Mouse (Mus musculus) kidney, embryonic 16.5 days (tissue): ENCODE results near the gene Atp2c2. TPM values are rescaled to one million over a fixed set of nuclear protein-coding genes. Genes with fewer than 3 reads are reported as not detected.
A peak's percentile ranks its signal among the peaks of the same experiment; 100 is the strongest.

Experiments
- ATAC-seq: fragments of 200-750 bp; cut with Nextera tagmentation; 2 replicates; pipeline ENCODE4 v1.8.0; 2017; ENCODE audit warnings: moderate TSS enrichment; ENCODE audit not compliant: low FRiP score, low TSS enrichment
- H3K27ac ChIP-seq: fragments of 300-500 bp; sonication (generic); 2 replicates; pipeline ENCODE4 v1.5.1; 2014; ENCODE audit warnings: low read length
- H3K27me3 ChIP-seq: fragments of 300-500 bp; sonication (generic); 2 replicates; pipeline ENCODE4 v1.6.1; 2014; ENCODE audit warnings: low read length, control low read depth, mixed read lengths; ENCODE audit not compliant: insufficient read depth
- H3K36me3 ChIP-seq: fragments of 300-500 bp; sonication (generic); 2 replicates; pipeline ENCODE4 v1.6.1; 2014; ENCODE audit warnings: low read length, control low read depth, mixed read lengths; ENCODE audit not compliant: insufficient read depth
- H3K4me1 ChIP-seq: fragments of 300-500 bp; sonication (generic); 2 replicates; pipeline ENCODE4 v1.6.1; 2014; ENCODE audit warnings: low read length, control low read depth, mixed read lengths; ENCODE audit not compliant: insufficient read depth
- H3K4me2 ChIP-seq: fragments of 300-500 bp; sonication (generic); replicated peaks from 2 replicates; pipeline ENCODE4 v1.6.1; 2014; ENCODE audit warnings: low read depth, low read length
- H3K4me3 ChIP-seq: fragments of 300-500 bp; sonication (generic); 2 replicates; pipeline ENCODE4 v1.5.1; 2014; ENCODE audit warnings: mild to moderate bottlenecking, low read length
- H3K9ac ChIP-seq: fragments of 300-500 bp; sonication (generic); replicated peaks from 2 replicates; pipeline ENCODE4 v1.6.1; 2014; ENCODE audit warnings: low read length
- H3K9me3 ChIP-seq: fragments of 300-500 bp; sonication (generic); 2 replicates; pipeline ENCODE4 v1.6.1; 2016; ENCODE audit warnings: low read length, control low read depth
- WGBS: fragments of 180-500 bp; shearing (Covaris S2); extraction: QIAGEN DNeasy Blood & Tissue Kit; methylation state at CpG from one replicate; pipeline ENCODE4 v1.1.7; 2014; 5-methylcytosine and 5-hydroxymethylcytosine counted together
- polyA plus RNA-seq: library from polyadenylated mRNA; unstranded; fragments of >200 nt; fragmentation: Nextera tagmentation; extraction: Ambion mirVana; gene quantifications from 2 replicates; pipeline ENCODE4 v1.2.1, GENCODE M21; 2015

Gene Atp2c2
- polyA plus RNA-seq, 1 experiment from 2014 or later, result 1.9 TPM

DNA sequence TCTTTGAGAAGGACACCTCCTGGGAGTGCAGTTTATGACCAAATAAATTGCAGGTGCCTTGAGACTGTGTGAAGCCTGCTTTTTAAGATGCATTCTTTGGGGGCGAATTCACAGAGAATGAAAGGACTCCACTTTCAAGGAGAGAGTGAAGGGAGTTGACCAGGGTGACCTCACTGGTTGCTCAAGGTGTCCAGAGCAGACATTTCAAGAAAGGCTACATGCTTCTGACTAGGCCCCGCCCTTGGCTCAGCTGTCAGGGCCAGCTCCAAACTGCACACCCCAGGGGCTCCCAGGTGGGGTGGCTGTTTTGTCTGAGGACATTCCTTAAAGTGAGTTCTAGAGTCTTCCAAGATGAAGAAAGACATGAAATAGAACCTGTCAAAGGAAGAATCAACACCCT, 2.6 kb upstream of the Atp2c2 start:
- H3K36me3 ChIP-seq, result no peaks in the 10 kb centered on the region
- H3K4me2 ChIP-seq, result no peak overlapping the region
- H3K4me3 ChIP-seq, result no peak overlapping the region
- H3K27ac ChIP-seq, result no peak overlapping the region
- no peaks in the 10 kb centered on the region for H3K9me3 ChIP-seq
- peaks cover 41% of the 10 kb centered on the region for H3K27me3 ChIP-seq
- WGBS, result 80% methylated on average over 2 of the region's 2 CpGs
- H3K4me1 ChIP-seq, result peaks cover 10% of the 10 kb centered on the region
- no peak for ATAC-seq
- H3K9ac ChIP-seq, result no peak overlapping the region

- H3K9ac ChIP-seq, result no peak overlapping the region
- H3K4me3 ChIP-seq, result peak overlapping the region; percentile 32
- no peaks in the 10 kb centered on the region for H3K36me3 ChIP-seq
Observed at GRCm38 (mm10) chr8:119698960-119699359, 849 bp upstream of the Atp2c2 start.

DNA sequence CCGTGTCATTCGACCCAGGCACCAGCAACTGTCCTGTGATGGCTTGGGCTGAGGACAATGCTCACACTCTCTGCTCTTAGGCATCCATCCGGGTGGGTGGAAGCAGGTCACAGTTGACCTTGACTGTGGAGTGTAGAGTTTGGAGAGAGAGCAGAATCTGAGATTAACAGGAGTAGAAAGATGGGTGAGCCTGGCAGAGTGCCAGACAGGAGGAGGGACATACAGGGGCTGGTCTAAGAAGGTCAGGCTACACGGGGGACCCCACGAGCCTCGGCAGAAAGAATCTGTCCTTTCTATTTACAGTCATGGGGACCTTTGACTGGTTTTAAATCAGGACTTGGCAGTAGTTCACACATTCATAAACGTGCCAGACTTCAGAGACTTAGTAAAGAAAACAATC, 3.2 kb downstream of the Atp2c2 start:
- WGBS, result 33% methylated on average over 7 of the region's 7 CpGs
- Histone ChIP-seq H3K4me2 (no peak overlapping the region), H3K36me3 (no peaks in the 10 kb centered on the region), H3K27me3 (peaks cover 45% of the 10 kb centered on the region), H3K9ac (no peak overlapping the region), H3K4me1 (peaks cover 10% of the 10 kb centered on the region), H3K27ac (no peak overlapping the region), H3K4me3 (no peak overlapping the region), H3K9me3 (no peaks in the 10 kb centered on the region)
- ATAC-seq, result no peak

More at GRCm38 (mm10) chr8:119698960-119699359, 849 bp upstream of the Atp2c2 start:
- Histone ChIP-seq H3K27ac (no peak overlapping the region), H3K27me3 (peaks cover 47% of the 10 kb centered on the region), H3K4me2 (peak overlapping the region; percentile 55), H3K9me3 (no peaks in the 10 kb centered on the region), H3K4me1 (peaks cover 10% of the 10 kb centered on the region)
- 3% methylated on average over 12 of the region's 12 CpGs for WGBS
- no peak for ATAC-seq

- Histone ChIP-seq H3K36me3 (no peaks in the 10 kb centered on the region), H3K27me3 (peaks cover 6% of the 10 kb centered on the region; the same call in 1 of the 2 replicates), H3K4me1 (peaks cover 7% of the 10 kb centered on the region), H3K4me2 (no peak overlapping the region), H3K9me3 (no peaks in the 10 kb centered on the region), H3K27ac (no peak overlapping the region), H3K4me3 (no peak overlapping the region), H3K9ac (no peak overlapping the region)
- WGBS, result 81% methylated on average over 9 of the region's 9 CpGs
- no peak for ATAC-seq
Observed at GRCm38 (mm10) chr8:119707146-119707545, 7.3 kb downstream of the Atp2c2 start.

GRCm38 (mm10) chr8:119708471-119708870, 8.7 kb downstream of the Atp2c2 start:
- H3K4me2 ChIP-seq, result no peak overlapping the region
- no peak overlapping the region for H3K9ac ChIP-seq
- H3K9me3 ChIP-seq, result no peaks in the 10 kb centered on the region
- H3K4me3 ChIP-seq, result no peak overlapping the region
- no peaks in the 10 kb centered on the region for H3K36me3 ChIP-seq
- 84% methylated on average over 8 of the region's 8 CpGs for WGBS
- peak overlapping the region; percentile 40 for H3K27ac ChIP-seq
- H3K27me3 ChIP-seq, result no peaks in the 10 kb centered on the region
- peaks cover 7% of the 10 kb centered on the region for H3K4me1 ChIP-seq
- ATAC-seq, result no peak

- Histone ChIP-seq H3K4me3 (no peak overlapping the region), H3K36me3 (no peaks in the 10 kb centered on the region), H3K27me3 (no peaks in the 10 kb centered on the region), H3K9ac (no peak overlapping the region), H3K27ac (peak overlapping the region; percentile 40), H3K9me3 (no peaks in the 10 kb centered on the region), H3K4me2 (no peak overlapping the region), H3K4me1 (peaks cover 7% of the 10 kb centered on the region)
- 42% methylated on average over 14 of the region's 14 CpGs for WGBS
- peak; percentile 54 for ATAC-seq
Observed at GRCm38 (mm10) chr8:119708878-119709702, 9.3 kb downstream of the Atp2c2 start.

GRCm38 (mm10) chr8:119709703-119710093, 9.9 kb downstream of the Atp2c2 start:
- Histone ChIP-seq H3K27me3 (no peaks in the 10 kb centered on the region), H3K36me3 (no peaks in the 10 kb centered on the region), H3K4me3 (no peak overlapping the region), H3K9me3 (no peaks in the 10 kb centered on the region), H3K27ac (peak overlapping the region; percentile 35), H3K9ac (no peak overlapping the region), H3K4me2 (no peak overlapping the region), H3K4me1 (peaks cover 7% of the 10 kb centered on the region)
- ATAC-seq, result peak; percentile 71; the same call in 1 of the 2 replicates
- WGBS, result 68% methylated on average over 11 of the region's 11 CpGs

DNA sequence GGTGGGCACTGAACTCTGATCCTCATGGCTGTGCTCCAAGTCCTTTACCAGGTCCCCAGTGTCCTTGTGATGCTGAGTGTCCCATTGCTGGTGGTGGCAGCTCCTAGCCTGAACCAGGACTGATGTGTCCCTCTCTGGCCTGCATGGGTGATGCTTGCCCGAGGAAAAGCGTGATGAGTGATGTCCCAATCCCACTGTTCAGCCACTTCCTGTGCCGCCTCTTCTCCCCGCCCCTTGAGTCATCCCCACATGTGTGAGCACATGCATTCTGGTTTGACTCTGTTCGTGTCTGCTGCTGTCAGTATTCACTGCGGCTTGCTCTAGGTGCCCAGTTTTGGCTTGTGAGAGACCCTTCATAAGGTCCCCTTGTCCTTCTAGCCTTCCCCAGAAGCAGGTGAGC, 12.4 kb downstream of the Atp2c2 start:
- Histone ChIP-seq H3K4me1 (peaks cover 7% of the 10 kb centered on the region), H3K36me3 (no peaks in the 10 kb centered on the region), H3K4me3 (no peak overlapping the region), H3K9me3 (no peaks in the 10 kb centered on the region), H3K4me2 (no peak overlapping the region), H3K9ac (no peak overlapping the region), H3K27me3 (no peaks in the 10 kb centered on the region), H3K27ac (no peak overlapping the region)
- WGBS, result 73% methylated on average over 6 of the region's 6 CpGs
- ATAC-seq, result no peak

DNA sequence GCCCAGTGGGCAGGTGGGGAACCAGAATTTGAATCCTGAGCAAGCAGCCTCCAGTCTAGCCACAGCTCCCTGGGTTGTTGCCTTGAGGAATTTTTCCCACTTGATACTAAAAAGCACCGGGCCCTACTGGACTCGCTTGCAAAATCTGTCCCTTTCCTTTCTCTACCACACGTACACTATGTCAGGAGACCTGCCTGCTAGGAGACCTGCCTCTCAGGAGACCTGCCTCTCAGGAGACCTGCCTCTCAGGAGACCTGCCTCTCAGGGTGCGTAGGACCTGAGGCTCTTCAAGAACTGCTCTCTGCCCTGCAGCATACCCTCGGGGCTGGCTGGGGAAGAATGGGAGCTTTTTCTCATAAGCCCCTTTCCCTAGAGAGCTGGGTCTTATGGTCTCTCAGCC, 13.6 kb downstream of the Atp2c2 start:
- no peak for ATAC-seq
- 87% methylated on average over 5 of the region's 5 CpGs for WGBS
- H3K27ac ChIP-seq, result no peak overlapping the region
- no peak overlapping the region for H3K4me2 ChIP-seq
- H3K9me3 ChIP-seq, result no peaks in the 10 kb centered on the region
- no peaks in the 10 kb centered on the region for H3K27me3 ChIP-seq
- no peaks in the 10 kb centered on the region for H3K36me3 ChIP-seq
- no peak overlapping the region for H3K4me3 ChIP-seq
- H3K4me1 ChIP-seq, result peaks cover 7% of the 10 kb centered on the region
- H3K9ac ChIP-seq, result no peak overlapping the region

GRCm38 (mm10) chr8:119715221-119715620, 15.4 kb downstream of the Atp2c2 start:
- Histone ChIP-seq H3K4me1 (no peaks in the 10 kb centered on the region), H3K4me3 (no peak overlapping the region), H3K27ac (no peak overlapping the region), H3K36me3 (no peaks in the 10 kb centered on the region), H3K4me2 (no peak overlapping the region), H3K9ac (no peak overlapping the region), H3K27me3 (no peaks in the 10 kb centered on the region), H3K9me3 (no peaks in the 10 kb centered on the region)
- WGBS, result 57% methylated on average over 12 of the region's 12 CpGs
- ATAC-seq, result peak; percentile 57; the same call in 1 of the 2 replicates
